Mouse (Mus musculus) myocyte (in vitro differentiated cells): ENCODE measurements around the gene Olfr860. TPM values are rescaled to one million over a fixed set of nuclear protein-coding genes. Genes with fewer than 3 reads are reported as not detected.
"Not testable (repeated sequence)": the region's sequence is repeated elsewhere in the genome, so short reads cannot be mapped to it uniquely, and the experiment has no call there.

Source experiments
- H3K27me3 ChIP-seq: one replicate; pipeline ENCODE4 v1.6.1; 2011; ENCODE audit not compliant: control insufficient read depth, insufficient read depth, insufficient read length
- H3K36me3 ChIP-seq: one replicate; pipeline ENCODE4 v1.6.1; 2011; ENCODE audit not compliant: control insufficient read depth, insufficient read depth
- H3K4me2 ChIP-seq: one replicate; pipeline ENCODE4 v1.6.1; 2011; ENCODE audit warnings: low read depth, control low read depth
- H3K4me3 ChIP-seq: one replicate; pipeline ENCODE4 v1.5.1; 2011; ENCODE audit warnings: mild to moderate bottlenecking, control low read depth, moderate library complexity
- H3K79me2 ChIP-seq: one replicate; pipeline ENCODE4 v1.6.1; 2011; ENCODE audit not compliant: control insufficient read depth, insufficient read depth
- H3ac ChIP-seq: one replicate; pipeline ENCODE4 v1.6.1; 2011; ENCODE audit not compliant: control insufficient read depth, insufficient read length
- CEBPB ChIP-seq: IDR thresholded peaks from 2 replicates; pipeline ENCODE4 v1.6.1; 2011; ENCODE audit warnings: mild to moderate bottlenecking, moderate library complexity; ENCODE audit not compliant: poor library complexity, insufficient read depth, severe bottlenecking
- E2F4 ChIP-seq: IDR thresholded peaks from one replicate; pipeline ENCODE4 v1.6.1; 2011; ENCODE audit warnings: mild to moderate bottlenecking, control low read depth, moderate library complexity; ENCODE audit not compliant: insufficient read depth
- MAX ChIP-seq: IDR thresholded peaks from one replicate; pipeline ENCODE4 v1.6.1; 2011; ENCODE audit warnings: low read depth, mild to moderate bottlenecking, control low read depth
- MYOD1 ChIP-seq, 3 experiments: IDR thresholded peaks; one replicate each; pipeline ENCODE4 v1.6.1; 2011; ENCODE audit warnings: control low read depth in 2 of 3, low read depth in 2 of 3, mild to moderate bottlenecking in 2 of 3, moderate library complexity in 1 of 3; ENCODE audit not compliant: insufficient read length in 2 of 3, control insufficient read depth in 1 of 3
- MYOG ChIP-seq, 3 experiments: IDR thresholded peaks; one replicate each; pipeline ENCODE4 v1.6.1; 2011; ENCODE audit warnings: control low read depth in 2 of 3, low read depth in 2 of 3, mild to moderate bottlenecking in 2 of 3; ENCODE audit not compliant: insufficient read length in 2 of 3, control insufficient read depth in 1 of 3, insufficient read depth in 1 of 3
- POLR2A ChIP-seq: IDR thresholded peaks from one replicate; pipeline ENCODE4 v1.6.1; 2011; ENCODE audit warnings: low read depth, mild to moderate bottlenecking, control low read depth, moderate library complexity; ENCODE audit not compliant: insufficient read length
- POLR2AphosphoS2 ChIP-seq: IDR thresholded peaks from one replicate; pipeline ENCODE4 v1.6.1; 2011; ENCODE audit warnings: low read depth, control low read depth; ENCODE audit not compliant: insufficient read length
- REST ChIP-seq: IDR thresholded peaks from one replicate; pipeline ENCODE4 v1.6.1; 2011; ENCODE audit warnings: mild to moderate bottlenecking, control low read depth, moderate library complexity; ENCODE audit not compliant: insufficient read depth, insufficient read length
- SRF ChIP-seq: IDR thresholded peaks from one replicate; pipeline ENCODE4 v1.6.1; 2011; ENCODE audit warnings: low read depth; ENCODE audit not compliant: control insufficient read depth, insufficient read length
- TCF12 ChIP-seq: IDR thresholded peaks from one replicate; pipeline ENCODE4 v1.6.1; 2011; ENCODE audit warnings: mild to moderate bottlenecking, control low read depth; ENCODE audit not compliant: poor library complexity, insufficient read depth, severe bottlenecking
- TCF3 ChIP-seq: IDR thresholded peaks from one replicate; pipeline ENCODE4 v1.6.1; 2011; ENCODE audit warnings: low read depth, control low read depth; ENCODE audit not compliant: insufficient read length
- USF1 ChIP-seq: IDR thresholded peaks from one replicate; pipeline ENCODE4 v1.6.1; 2011; ENCODE audit warnings: low read depth, mild to moderate bottlenecking, control low read depth, moderate library complexity
- polyA plus RNA-seq: library from polyadenylated mRNA; unstranded; fragments of >200 nt; fragmentation: generic; extraction: Trizol; gene quantifications from one replicate; pipeline ENCODE4 v1.2.1, GENCODE M21; 2012; ENCODE audit warnings: missing spikeins

Gene Olfr860
- not detected for polyA plus RNA-seq

- Histone ChIP-seq H3K27me3 (no peaks in the 10 kb centered on the region), H3K4me2 (no peak within 1 kb of the TSS), H3K36me3 (no peaks in the 10 kb centered on the region), H3K79me2 (no peaks in the 10 kb centered on the region), H3K4me3 (no peak within 1 kb of the TSS), H3ac (no peak within 1 kb of the TSS)
- TF ChIP-seq POLR2A (no peak), TCF3 (no peak), MAX (no peak), MYOD1 (IDR thresholded peaks at IDR 0.05; ENCODE audit: control insufficient read depth in 1 of 3, insufficient read length in 2 of 3, low read depth in 2 of 3) (no peak), TCF12 (no peak), SRF (no peak), MYOG (IDR thresholded peaks at IDR 0.05; ENCODE audit: control insufficient read depth in 1 of 3, insufficient read depth in 1 of 3, insufficient read length in 2 of 3, low read depth in 2 of 3) (no peak), E2F4 (no peak), REST (no peak), USF1 (no peak), CEBPB (no peak), POLR2AphosphoS2 (no peak)
Measured at GRCm38 (mm10) chr9:19849647-19850046, at the start of gene Olfr860. Olfr860 (minus strand) TSS chr9:19849747.

- H3K4me3 ChIP-seq: no peak within 1 kb of the TSS
- H3K36me3 ChIP-seq: no peaks in the 10 kb centered on the region
- H3ac ChIP-seq: no peak within 1 kb of the TSS
- TF ChIP-seq MYOD1 (IDR thresholded peaks at IDR 0.05; ENCODE audit: control insufficient read depth in 1 of 3, insufficient read length in 2 of 3, low read depth in 2 of 3): no peak
- no peak for TF ChIP-seq TCF12
- TF ChIP-seq E2F4: no peak
- no peak for TF ChIP-seq POLR2AphosphoS2
- TF ChIP-seq CEBPB: no peak
- TF ChIP-seq SRF: no peak
- no peak for TF ChIP-seq POLR2A
- TF ChIP-seq MAX: no peak
- TF ChIP-seq TCF3: no peak
- TF ChIP-seq USF1: no peak
- no peak for TF ChIP-seq MYOG (IDR thresholded peaks at IDR 0.05; ENCODE audit: control insufficient read depth in 1 of 3, insufficient read depth in 1 of 3, insufficient read length in 2 of 3, low read depth in 2 of 3)
- no peak for TF ChIP-seq REST
- no peaks in the 10 kb centered on the region for H3K79me2 ChIP-seq
- H3K4me2 ChIP-seq: no peak within 1 kb of the TSS
- no peaks in the 10 kb centered on the region for H3K27me3 ChIP-seq
Measured at GRCm38 (mm10) chr9:19887904-19888303, 38.4 kb upstream of the Olfr860 start, which contains the start of gene Olfr862. Olfr862 (minus strand) TSS chr9:19888004.

GRCm38 (mm10) chr9:19804606-19805005, 44.9 kb downstream of the Olfr860 start, which contains the start of gene Olfr859:
Olfr859 (plus strand) TSS chr9:19804906.
- not testable (repeated sequence) for H3K4me2 ChIP-seq

GRCm38 (mm10) chr9:19803000-19803399, 46.5 kb downstream of the Olfr860 start:
- Histone ChIP-seq H3K27me3 (no peaks in the 10 kb centered on the region), H3K36me3 (no peaks in the 10 kb centered on the region), H3K4me3 (no peak overlapping the region), H3K79me2 (no peaks in the 10 kb centered on the region), H3K4me2 (no peak overlapping the region), H3ac (no peak overlapping the region)
- TF ChIP-seq POLR2A (no peak), TCF12 (no peak), SRF (no peak), CEBPB (no peak), MYOD1 (IDR thresholded peaks at IDR 0.05; ENCODE audit: control insufficient read depth in 1 of 3, insufficient read length in 2 of 3, low read depth in 2 of 3) (no peak), MYOG (IDR thresholded peaks at IDR 0.05; ENCODE audit: control insufficient read depth in 1 of 3, insufficient read depth in 1 of 3, insufficient read length in 2 of 3, low read depth in 2 of 3) (no peak)

More at GRCm38 (mm10) chr9:19804606-19805005, 44.9 kb downstream of the Olfr860 start, which contains the start of gene Olfr859:
- not testable (repeated sequence) for H3K79me2 ChIP-seq, H3K27me3 ChIP-seq, H3K36me3 ChIP-seq, H3ac ChIP-seq, H3K4me3 ChIP-seq

Other genes with a start within 250 kb of the Olfr860 start
- gene Zfp317, start 227.6 kb downstream of the Olfr860 start, polyA plus RNA-seq: 5.9 TPM
- gene Olfr857, start 140.3 kb downstream of the Olfr860 start, polyA plus RNA-seq: not detected
- not detected for gene Olfr58, start 69.5 kb downstream of the Olfr860 start, polyA plus RNA-seq
- gene Olfr859, start 44.8 kb downstream of the Olfr860 start, polyA plus RNA-seq: not detected
- not detected for gene Olfr862, start 38.3 kb upstream of the Olfr860 start, polyA plus RNA-seq
- 0.25 TPM for gene Olfr77, start 67.1 kb upstream of the Olfr860 start, polyA plus RNA-seq
- not detected for gene Olfr866, start 178.3 kb upstream of the Olfr860 start, polyA plus RNA-seq
- gene Olfr867, start 207.8 kb upstream of the Olfr860 start, polyA plus RNA-seq: not detected
- gene Olfr868, start 248.9 kb upstream of the Olfr860 start, polyA plus RNA-seq: not detected